Mouse (Mus musculus) hindbrain, embryonic 16.5 days (tissue): Measurements from ENCODE around the gene Nav2. TPM values are rescaled to one million over a fixed set of nuclear protein-coding genes. Genes with fewer than 3 reads are reported as not detected.

ENCODE experiments used
- ATAC-seq: fragments of 200-750 bp; cut with Nextera tagmentation; 2 replicates; pipeline ENCODE4 v1.8.0; 2017; ENCODE audit warnings: moderate TSS enrichment, moderate library complexity
- H3K27ac ChIP-seq: fragments of 300-500 bp; sonication (generic); 2 replicates; pipeline ENCODE4 v1.5.1; 2014; ENCODE audit warnings: low read depth, mild to moderate bottlenecking, control low read depth, low read length, moderate library complexity
- H3K27me3 ChIP-seq: fragments of 300-500 bp; sonication (generic); replicated peaks from 2 replicates; pipeline ENCODE4 v1.6.1; 2014; ENCODE audit warnings: low read length; ENCODE audit not compliant: control insufficient read depth, insufficient read depth
- H3K36me3 ChIP-seq: fragments of 300-500 bp; sonication (generic); 2 replicates; pipeline ENCODE4 v1.6.1; 2014; ENCODE audit warnings: mild to moderate bottlenecking, low read length, moderate library complexity, mixed read lengths; ENCODE audit not compliant: control insufficient read depth, insufficient read depth
- H3K4me1 ChIP-seq: fragments of 300-500 bp; sonication (generic); 2 replicates; pipeline ENCODE4 v1.6.1; 2014; ENCODE audit warnings: low read depth, low read length; ENCODE audit not compliant: control insufficient read depth, insufficient read depth
- H3K4me2 ChIP-seq: fragments of 300-500 bp; sonication (generic); 2 replicates; pipeline ENCODE4 v1.6.1; 2014; ENCODE audit warnings: mild to moderate bottlenecking, low read length, control low read depth, moderate library complexity
- H3K4me3 ChIP-seq: fragments of 300-500 bp; sonication (generic); 2 replicates; pipeline ENCODE4 v1.5.1; 2014; ENCODE audit warnings: mild to moderate bottlenecking, low read length, control low read depth, moderate library complexity
- H3K9ac ChIP-seq: fragments of 300-500 bp; sonication (generic); 2 replicates; pipeline ENCODE4 v1.6.1; 2014; ENCODE audit warnings: low read depth, mild to moderate bottlenecking, control low read depth, low read length, moderate library complexity
- H3K9me3 ChIP-seq: fragments of 300-500 bp; sonication (generic); 2 replicates; pipeline ENCODE4 v1.6.1; 2014; ENCODE audit warnings: mild to moderate bottlenecking, low read length, moderate library complexity; ENCODE audit not compliant: control insufficient read depth
- WGBS: fragments of 180-500 bp; shearing (Covaris S2); extraction: QIAGEN DNeasy Blood & Tissue Kit; methylation state at CpG from one replicate; pipeline ENCODE4 v1.1.7; 2014; 5-methylcytosine and 5-hydroxymethylcytosine counted together
- polyA plus RNA-seq: library from polyadenylated mRNA; unstranded; fragments of >200 nt; fragmentation: Nextera tagmentation; extraction: Ambion mirVana; gene quantifications from 2 replicates; pipeline ENCODE4 v1.2.1, GENCODE M21; 2015

Nav2 gene
- polyA plus RNA-seq, 1 experiment from 2014 or later: 27.9 TPM

DNA sequence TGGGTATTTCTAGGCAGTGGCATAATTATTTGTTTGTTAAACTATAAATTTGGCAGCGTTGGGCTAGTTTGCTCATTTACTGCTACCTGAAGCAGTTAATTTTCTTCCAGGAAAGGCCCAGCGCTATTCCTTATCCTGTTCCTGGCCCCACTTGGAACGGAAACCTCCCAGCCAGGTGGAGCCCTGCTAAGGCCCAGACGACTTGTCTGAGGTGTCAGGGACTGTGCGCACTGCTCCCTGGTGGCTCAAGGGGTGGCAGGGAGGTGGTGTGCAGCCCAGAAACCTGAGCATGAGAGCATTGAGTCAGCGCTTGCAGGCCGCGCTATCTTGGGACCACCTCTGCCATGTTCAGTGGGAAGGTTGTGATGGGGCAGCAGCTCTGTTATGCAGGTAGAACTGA, 367.6 kb downstream of the Nav2 start:
- ATAC-seq: no peak
- H3K27ac ChIP-seq: no peak overlapping the region
- H3K27me3 ChIP-seq: no peaks in the 10 kb centered on the region
- 83% methylated on average over 8 of the region's 8 CpGs for WGBS
- no peaks in the 10 kb centered on the region for H3K36me3 ChIP-seq
- no peak overlapping the region for H3K4me2 ChIP-seq
- no peak overlapping the region for H3K9ac ChIP-seq
- H3K4me3 ChIP-seq: no peak overlapping the region
- peaks cover 23% of the 10 kb centered on the region for H3K4me1 ChIP-seq
- H3K9me3 ChIP-seq: no peaks in the 10 kb centered on the region

DNA sequence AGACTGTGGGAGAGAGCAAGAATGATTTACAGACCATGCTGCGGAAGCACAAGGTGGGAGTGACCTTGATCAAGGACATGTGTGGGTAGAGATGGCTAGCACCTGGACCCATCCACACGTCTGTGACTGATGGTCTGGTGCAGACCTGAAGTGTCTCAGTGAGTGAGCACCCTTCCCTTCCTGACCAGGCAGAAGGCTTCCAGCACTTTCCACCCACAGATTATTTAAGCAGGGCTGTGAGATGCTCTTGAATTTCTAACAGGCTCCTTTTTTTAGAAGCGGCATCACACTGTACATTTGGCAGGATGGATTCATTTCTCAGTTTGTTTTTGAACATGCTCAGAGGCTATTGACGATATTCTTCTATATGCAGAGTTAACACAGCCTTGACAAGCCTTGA, 369.2 kb downstream of the Nav2 start:
- Histone ChIP-seq H3K27me3 (no peaks in the 10 kb centered on the region), H3K27ac (no peak overlapping the region), H3K4me2 (no peak overlapping the region), H3K4me1 (peaks cover 20% of the 10 kb centered on the region), H3K36me3 (no peaks in the 10 kb centered on the region), H3K9me3 (no peaks in the 10 kb centered on the region), H3K9ac (no peak overlapping the region), H3K4me3 (no peak overlapping the region)
- no peak for ATAC-seq
- WGBS: 94% methylated on average over 4 of the region's 4 CpGs

DNA sequence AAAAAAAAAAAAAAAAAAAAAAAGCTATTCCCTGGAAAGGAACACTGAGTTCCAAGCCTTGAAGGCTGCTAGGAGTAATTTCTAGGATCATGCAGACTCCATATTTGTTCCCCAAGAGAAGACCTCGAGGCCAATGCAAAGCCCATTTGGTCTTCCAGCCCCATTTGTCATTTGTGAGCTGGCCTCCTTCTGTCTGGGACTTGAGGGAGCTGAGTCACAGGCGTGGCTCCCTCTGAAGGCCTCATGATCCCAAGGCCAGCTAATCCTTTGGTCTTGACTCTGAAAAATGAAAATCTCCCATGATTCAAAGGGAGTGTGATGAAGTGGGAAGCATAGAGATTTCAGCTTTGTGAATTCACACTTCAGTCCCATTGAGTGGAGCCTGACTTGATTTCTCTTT, 370.0 kb downstream of the Nav2 start:
- peaks cover 12% of the 10 kb centered on the region for H3K4me1 ChIP-seq
- WGBS: 82% methylated on average over 2 of the region's 2 CpGs
- H3K9me3 ChIP-seq: no peaks in the 10 kb centered on the region
- H3K27ac ChIP-seq: no peak overlapping the region
- H3K36me3 ChIP-seq: no peaks in the 10 kb centered on the region
- no peak overlapping the region for H3K4me3 ChIP-seq
- H3K27me3 ChIP-seq: no peaks in the 10 kb centered on the region
- H3K9ac ChIP-seq: no peak overlapping the region
- no peak for ATAC-seq
- no peak overlapping the region for H3K4me2 ChIP-seq

DNA sequence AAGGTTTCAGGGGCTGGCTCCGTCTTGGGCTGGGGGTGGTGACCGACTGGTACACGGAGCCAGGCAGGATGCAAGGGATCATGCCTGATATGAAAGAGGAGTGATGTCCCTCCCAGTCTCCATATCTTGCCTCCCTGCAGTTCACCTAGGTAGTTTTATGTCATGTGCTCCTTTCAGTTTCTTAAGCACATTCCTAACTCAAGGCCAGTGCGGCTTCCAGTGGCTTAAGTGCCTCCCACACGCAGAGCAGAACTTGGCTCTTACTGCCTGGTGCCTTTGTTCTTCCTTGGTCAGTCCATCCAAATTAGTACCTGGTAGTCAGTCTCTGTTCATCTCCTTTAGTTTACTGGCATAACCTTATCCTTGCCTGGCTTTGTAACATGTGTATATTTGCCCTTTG, 371.9 kb downstream of the Nav2 start:
- no peak for ATAC-seq
- Histone ChIP-seq H3K9ac (no peak overlapping the region), H3K4me2 (no peak overlapping the region), H3K27me3 (no peaks in the 10 kb centered on the region), H3K36me3 (no peaks in the 10 kb centered on the region), H3K4me3 (no peak overlapping the region), H3K4me1 (peaks cover 9% of the 10 kb centered on the region), H3K27ac (no peak overlapping the region), H3K9me3 (no peaks in the 10 kb centered on the region)
- 81% methylated on average over 5 of the region's 5 CpGs for WGBS

DNA sequence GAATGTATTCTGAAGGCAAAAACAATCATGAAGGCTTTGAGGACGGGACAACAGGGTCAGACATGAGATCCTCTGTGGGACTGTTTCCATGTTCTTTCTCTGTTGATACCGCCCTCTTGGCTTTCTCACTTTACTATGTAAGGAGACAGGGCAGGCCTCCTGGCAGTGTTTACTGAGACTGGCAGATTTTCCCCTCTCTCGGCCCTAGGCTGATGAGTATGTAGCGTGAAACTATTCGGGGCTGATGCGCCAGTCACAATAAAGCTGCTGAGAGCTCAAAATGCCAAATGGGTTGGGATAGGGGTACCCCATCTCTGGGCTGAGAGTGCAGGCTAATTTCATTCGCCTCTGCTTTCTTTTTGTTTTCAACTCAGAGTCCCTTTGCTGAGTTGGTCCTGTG, 373.9 kb downstream of the Nav2 start:
- Histone ChIP-seq H3K27ac (no peak overlapping the region), H3K36me3 (no peaks in the 10 kb centered on the region), H3K4me3 (no peak overlapping the region), H3K9me3 (no peaks in the 10 kb centered on the region), H3K9ac (no peak overlapping the region), H3K4me1 (peaks cover 7% of the 10 kb centered on the region), H3K4me2 (no peak overlapping the region), H3K27me3 (no peaks in the 10 kb centered on the region)
- WGBS: 78% methylated on average over 7 of the region's 7 CpGs
- no peak for ATAC-seq

DNA sequence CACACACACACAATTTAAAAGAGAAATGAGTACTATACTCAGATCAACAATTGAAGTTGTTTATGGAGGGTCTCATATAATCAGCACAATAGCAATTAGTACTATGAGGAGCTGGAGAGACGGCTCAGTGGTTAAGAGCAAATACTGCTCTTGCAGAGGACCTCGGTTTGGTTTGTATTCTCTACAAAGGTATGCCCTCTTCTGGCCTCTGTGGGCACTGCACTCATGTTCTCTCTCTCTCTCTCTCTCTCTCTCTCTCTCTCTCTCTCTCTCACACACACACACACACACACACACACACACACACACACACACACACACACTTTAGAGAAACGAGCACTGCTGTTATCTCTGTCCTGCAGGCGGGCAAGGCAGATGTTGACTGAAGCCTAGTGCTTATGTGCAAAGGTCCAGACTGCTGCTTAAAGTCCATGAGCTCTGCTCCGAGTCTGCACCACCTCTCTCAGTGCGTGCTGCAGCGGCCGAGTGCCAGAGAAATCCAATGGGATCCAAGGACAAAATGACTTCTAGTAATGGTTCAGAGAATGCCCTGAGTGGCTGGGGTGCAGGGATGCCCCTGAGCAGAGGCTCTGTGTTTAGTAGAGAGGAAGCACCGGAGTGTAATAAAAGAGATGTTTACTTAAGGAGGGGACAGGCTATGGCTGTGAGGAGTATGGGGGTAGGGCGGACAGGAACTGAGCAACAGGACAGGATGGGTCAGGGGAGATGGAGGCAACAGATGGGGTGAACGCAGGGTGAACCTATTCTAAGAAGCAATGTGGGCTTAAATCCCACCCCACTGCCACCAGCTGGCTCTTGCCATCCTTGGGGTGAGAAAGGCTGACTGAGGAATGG, 375.2 kb downstream of the Nav2 start:
- Histone ChIP-seq H3K4me2 (no peak overlapping the region), H3K9ac (no peak overlapping the region), H3K4me3 (no peak overlapping the region), H3K27me3 (no peaks in the 10 kb centered on the region), H3K27ac (no peak overlapping the region), H3K36me3 (no peaks in the 10 kb centered on the region), H3K4me1 (peaks cover 11% of the 10 kb centered on the region), H3K9me3 (no peaks in the 10 kb centered on the region)
- 76% methylated on average over 11 of the region's 11 CpGs for WGBS
- ATAC-seq: no peak

DNA sequence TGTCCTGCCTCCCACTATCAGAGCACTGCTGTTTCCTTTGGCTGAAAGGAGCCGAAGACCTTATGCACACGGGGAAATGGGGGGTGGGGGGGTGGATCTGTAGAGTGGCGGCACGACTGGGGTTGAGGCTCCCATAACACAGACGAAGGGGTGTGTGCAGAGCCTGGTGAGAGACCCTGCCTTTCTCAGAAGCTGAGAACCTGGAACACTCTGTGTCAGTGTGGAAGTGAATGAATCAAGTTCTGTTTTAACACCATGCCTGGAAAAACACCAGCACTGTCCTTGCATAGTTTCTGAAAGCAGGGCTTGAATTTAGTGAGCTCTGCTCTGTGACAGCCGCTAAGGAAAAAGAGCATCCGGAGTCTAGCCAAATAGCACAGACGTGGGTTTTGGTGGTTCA, 379.7 kb downstream of the Nav2 start:
- Histone ChIP-seq H3K36me3 (no peaks in the 10 kb centered on the region), H3K9ac (no peak overlapping the region), H3K4me1 (peaks cover 11% of the 10 kb centered on the region), H3K27me3 (no peaks in the 10 kb centered on the region), H3K9me3 (no peaks in the 10 kb centered on the region), H3K27ac (no peak overlapping the region), H3K4me2 (no peak overlapping the region), H3K4me3 (no peak overlapping the region)
- ATAC-seq: peak; percentile 19; the same call in 1 of the 2 replicates
- 50% methylated on average over 8 of the region's 8 CpGs for WGBS

DNA sequence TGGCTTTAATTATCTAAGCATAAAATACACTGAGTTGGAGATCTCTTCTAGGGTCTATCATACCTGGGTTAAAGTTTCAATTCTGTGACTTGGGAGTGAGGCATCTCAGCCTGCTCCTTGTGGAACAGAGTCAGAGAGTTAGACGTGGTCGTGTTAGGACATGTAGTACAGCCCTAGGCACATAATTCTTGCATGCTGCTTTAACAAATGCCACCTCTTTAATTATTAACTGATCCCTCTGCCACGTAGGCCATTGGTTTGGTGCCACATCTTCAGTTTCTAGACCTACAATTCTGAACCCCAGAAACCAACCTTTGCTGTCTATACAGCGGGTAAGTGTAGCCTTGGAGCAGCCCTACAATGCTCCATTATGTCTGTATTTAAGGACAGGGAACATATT, 381.8 kb downstream of the Nav2 start:
- no peak overlapping the region for H3K4me3 ChIP-seq
- no peak overlapping the region for H3K27ac ChIP-seq
- H3K9ac ChIP-seq: no peak overlapping the region
- ATAC-seq: no peak
- peaks cover 7% of the 10 kb centered on the region for H3K4me1 ChIP-seq
- no peaks in the 10 kb centered on the region for H3K36me3 ChIP-seq
- H3K4me2 ChIP-seq: no peak overlapping the region
- no peaks in the 10 kb centered on the region for H3K27me3 ChIP-seq
- H3K9me3 ChIP-seq: no peaks in the 10 kb centered on the region
- 84% methylated on average over 4 of the region's 4 CpGs for WGBS

DNA sequence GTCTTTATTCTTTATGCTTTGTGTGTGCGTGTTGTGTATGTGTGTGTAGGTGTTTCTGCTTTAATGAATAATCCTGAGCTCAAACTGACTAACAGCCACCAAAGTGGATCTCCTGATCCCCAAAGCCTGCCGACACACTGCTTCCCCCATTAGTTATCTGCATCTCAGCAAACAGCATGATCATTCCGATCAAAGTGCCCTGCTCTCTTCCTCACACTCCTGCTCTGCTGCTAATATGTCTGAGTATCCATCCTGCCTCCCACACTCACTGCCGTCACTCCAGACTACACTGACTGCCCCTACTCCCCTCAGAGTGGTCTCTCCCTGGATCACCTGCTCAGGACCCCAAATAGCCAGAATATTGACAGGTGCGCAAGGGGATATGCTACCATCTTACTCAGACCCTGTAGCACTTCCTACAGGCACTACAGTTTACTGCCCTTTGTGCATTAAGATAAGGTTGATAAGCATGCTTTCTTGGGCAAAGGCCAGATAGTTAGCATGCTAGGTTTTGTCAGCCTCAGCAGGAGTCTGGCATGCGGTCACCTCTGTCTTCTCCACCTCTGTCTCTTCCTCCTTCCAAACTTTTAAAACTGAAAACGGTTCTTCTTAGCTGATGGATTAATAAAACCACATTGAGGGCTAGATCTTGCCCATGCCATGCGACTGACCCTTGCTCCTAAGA, 382.8 kb downstream of the Nav2 start:
- Histone ChIP-seq H3K4me2 (no peak overlapping the region), H3K27me3 (no peaks in the 10 kb centered on the region), H3K4me3 (no peak overlapping the region), H3K9me3 (no peaks in the 10 kb centered on the region), H3K9ac (no peak overlapping the region), H3K4me1 (peaks cover 5% of the 10 kb centered on the region), H3K27ac (no peak overlapping the region), H3K36me3 (no peaks in the 10 kb centered on the region)
- 90% methylated on average over 8 of the region's 8 CpGs for WGBS
- no peak for ATAC-seq
